Mouse (Mus musculus) hindbrain, embryonic 12.5 days (tissue): ENCODE measurements around the gene Rmnd5a. TPM values are rescaled to one million over a fixed set of nuclear protein-coding genes. Genes with fewer than 3 reads are reported as not detected.

Experiments used
- ATAC-seq: fragments of 200-750 bp; cut with Nextera tagmentation; 2 replicates; pipeline ENCODE4 v1.8.0; 2017; ENCODE audit warnings: moderate TSS enrichment; ENCODE audit not compliant: low FRiP score
- H3K27ac ChIP-seq: fragments of 300-500 bp; sonication (generic); 2 replicates; pipeline ENCODE4 v1.5.1; 2016; ENCODE audit warnings: mild to moderate bottlenecking
- H3K27me3 ChIP-seq: fragments of 300-500 bp; sonication (generic); 2 replicates; pipeline ENCODE4 v1.6.1; 2016; ENCODE audit warnings: mild to moderate bottlenecking
- H3K36me3 ChIP-seq: fragments of 300-500 bp; sonication (generic); 2 replicates; pipeline ENCODE4 v1.6.1; 2016; ENCODE audit warnings: mild to moderate bottlenecking
- H3K4me1 ChIP-seq: fragments of 300-500 bp; sonication (generic); 2 replicates; pipeline ENCODE4 v1.6.1; 2016
- H3K4me2 ChIP-seq: fragments of 300-500 bp; sonication (generic); replicated peaks from 2 replicates; pipeline ENCODE4 v1.6.1; 2016; ENCODE audit warnings: mild to moderate bottlenecking
- H3K4me3 ChIP-seq: fragments of 300-500 bp; sonication (generic); 2 replicates; pipeline ENCODE4 v1.5.1; 2016; ENCODE audit warnings: mild to moderate bottlenecking
- H3K9ac ChIP-seq: fragments of 300-500 bp; sonication (generic); 2 replicates; pipeline ENCODE4 v1.6.1; 2016; ENCODE audit warnings: mild to moderate bottlenecking, moderate library complexity
- H3K9me3 ChIP-seq: fragments of 300-500 bp; sonication (generic); replicated peaks from 2 replicates; pipeline ENCODE4 v1.6.1; 2016; ENCODE audit warnings: mild to moderate bottlenecking
- WGBS: fragments of 180-500 bp; shearing (Covaris S2); methylation state at CpG from one replicate; pipeline ENCODE4 v1.1.7; 2016; 5-methylcytosine and 5-hydroxymethylcytosine counted together
- polyA plus RNA-seq: library from polyadenylated mRNA; unstranded; fragments of >200 nt; fragmentation: Nextera tagmentation; extraction: Ambion mirVana; gene quantifications from 2 replicates; pipeline ENCODE4 v1.2.1, GENCODE M21; 2016

Rmnd5a gene
- polyA plus RNA-seq, 1 experiment from 2014 or later, result 18.4 TPM

DNA sequence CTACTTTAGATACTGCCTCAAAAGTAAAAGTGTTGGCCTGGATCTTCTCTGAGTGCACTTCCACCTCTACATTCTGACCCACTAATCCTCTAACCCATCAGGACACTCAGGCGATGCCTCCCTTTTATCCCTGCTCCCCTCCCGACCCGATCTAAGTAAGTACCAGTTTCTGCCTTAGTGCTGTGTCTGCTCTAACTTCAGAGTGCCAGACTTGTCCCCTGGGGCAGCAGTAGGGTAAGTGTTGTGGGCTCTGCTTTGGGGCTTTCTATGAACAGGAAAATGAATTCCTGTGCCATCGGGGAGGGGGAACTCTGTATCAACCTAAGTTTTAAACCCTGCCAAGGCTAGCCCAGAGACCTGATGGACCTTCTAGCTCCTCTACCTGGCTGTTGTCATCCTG, 80.2 kb downstream of the Rmnd5a start:
- 78% methylated on average over 4 of the region's 4 CpGs for WGBS
- Histone ChIP-seq H3K4me2 (no peak overlapping the region), H3K9ac (no peak overlapping the region), H3K36me3 (no peaks in the 10 kb centered on the region), H3K27me3 (no peaks in the 10 kb centered on the region), H3K27ac (no peak overlapping the region), H3K4me3 (no peak overlapping the region), H3K4me1 (no peaks in the 10 kb centered on the region), H3K9me3 (no peaks in the 10 kb centered on the region)
- no peak for ATAC-seq

DNA sequence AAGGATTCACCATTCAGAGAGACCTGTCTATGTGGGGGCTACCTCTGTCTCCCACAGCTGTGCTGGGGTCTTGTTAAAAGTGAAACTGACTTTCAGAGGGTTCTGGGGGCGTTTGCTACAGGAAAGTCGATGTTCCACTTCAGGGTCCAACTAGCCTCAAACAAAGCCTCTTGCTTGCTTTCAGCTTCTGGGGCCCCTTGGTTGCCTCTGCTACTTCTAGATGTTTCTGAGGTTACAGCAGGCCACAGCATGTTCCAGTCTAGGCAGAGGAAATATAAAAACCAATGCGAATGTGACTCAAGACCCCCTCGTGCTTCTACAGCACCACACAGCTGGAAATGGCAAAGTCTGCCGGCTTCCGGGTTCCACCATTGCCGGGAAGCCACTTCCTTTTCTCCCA, 82.9 kb downstream of the Rmnd5a start:
- no peak for ATAC-seq
- no peaks in the 10 kb centered on the region for H3K9me3 ChIP-seq
- H3K4me1 ChIP-seq, result no peaks in the 10 kb centered on the region
- no peak overlapping the region for H3K27ac ChIP-seq
- WGBS, result 91% methylated on average over 7 of the region's 7 CpGs
- H3K27me3 ChIP-seq, result no peaks in the 10 kb centered on the region
- H3K9ac ChIP-seq, result no peak overlapping the region
- no peak overlapping the region for H3K4me2 ChIP-seq
- no peaks in the 10 kb centered on the region for H3K36me3 ChIP-seq
- H3K4me3 ChIP-seq, result no peak overlapping the region

DNA sequence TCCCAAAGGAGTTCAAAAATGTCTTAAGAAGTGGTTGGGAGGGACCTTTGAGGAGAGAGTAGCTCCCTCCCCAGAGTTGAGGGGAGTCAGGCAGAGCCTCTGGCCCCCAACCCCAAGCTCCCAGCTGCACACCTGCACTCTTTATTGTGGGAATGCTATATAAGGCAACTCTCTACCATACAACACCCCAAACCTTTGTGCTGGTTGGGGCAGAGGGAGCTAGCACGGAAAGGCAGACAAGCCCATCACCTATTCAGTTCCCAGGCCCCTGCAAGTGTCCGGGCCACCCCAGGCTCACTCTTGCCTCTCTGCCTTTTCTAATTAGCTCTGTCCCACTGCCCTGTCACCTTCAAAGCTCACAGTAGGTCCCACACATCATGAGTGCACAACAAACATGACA, 86.7 kb downstream of the Rmnd5a start:
- Histone ChIP-seq H3K4me1 (no peaks in the 10 kb centered on the region), H3K9ac (no peak overlapping the region), H3K4me2 (no peak overlapping the region), H3K27me3 (no peaks in the 10 kb centered on the region), H3K27ac (no peak overlapping the region), H3K36me3 (no peaks in the 10 kb centered on the region), H3K9me3 (no peaks in the 10 kb centered on the region), H3K4me3 (no peak overlapping the region)
- no peak for ATAC-seq
- 83% methylated on average over 2 of the region's 2 CpGs for WGBS

DNA sequence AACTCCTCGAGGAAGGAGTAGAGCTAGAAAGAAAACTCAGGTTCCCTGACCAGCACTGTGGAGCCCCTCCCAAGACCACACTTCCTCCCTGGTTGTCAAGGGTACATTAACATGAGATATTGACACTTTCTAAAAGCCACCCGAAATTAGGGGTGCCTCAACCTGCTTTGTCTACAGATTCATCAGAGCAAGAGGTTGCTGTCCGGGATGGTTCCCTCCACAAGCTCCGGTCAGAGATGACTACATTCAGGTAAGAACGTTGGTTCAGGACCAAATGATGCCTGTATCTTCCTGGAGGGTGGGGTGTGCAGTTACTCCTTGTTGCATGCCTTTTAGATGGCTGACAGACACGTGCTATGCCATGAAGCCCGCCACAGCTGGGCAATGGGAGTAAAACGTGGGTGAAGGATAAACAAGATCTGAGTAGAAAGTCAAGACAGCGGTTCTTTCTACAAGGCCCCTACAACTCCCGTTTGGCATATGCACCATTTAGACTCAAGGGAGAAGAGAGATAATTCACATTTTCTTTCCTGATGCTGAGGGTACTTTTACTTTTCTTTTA, 87.5 kb downstream of the Rmnd5a start:
- Histone ChIP-seq H3K4me3 (no peak overlapping the region), H3K36me3 (no peaks in the 10 kb centered on the region), H3K9ac (no peak overlapping the region), H3K27ac (no peak overlapping the region), H3K4me1 (no peaks in the 10 kb centered on the region), H3K9me3 (peaks cover 2% of the 10 kb centered on the region; the same call in 1 of the 2 replicates), H3K27me3 (no peaks in the 10 kb centered on the region), H3K4me2 (no peak overlapping the region)
- ATAC-seq, result no peak
- WGBS, result 87% methylated on average over 10 of the region's 10 CpGs

DNA sequence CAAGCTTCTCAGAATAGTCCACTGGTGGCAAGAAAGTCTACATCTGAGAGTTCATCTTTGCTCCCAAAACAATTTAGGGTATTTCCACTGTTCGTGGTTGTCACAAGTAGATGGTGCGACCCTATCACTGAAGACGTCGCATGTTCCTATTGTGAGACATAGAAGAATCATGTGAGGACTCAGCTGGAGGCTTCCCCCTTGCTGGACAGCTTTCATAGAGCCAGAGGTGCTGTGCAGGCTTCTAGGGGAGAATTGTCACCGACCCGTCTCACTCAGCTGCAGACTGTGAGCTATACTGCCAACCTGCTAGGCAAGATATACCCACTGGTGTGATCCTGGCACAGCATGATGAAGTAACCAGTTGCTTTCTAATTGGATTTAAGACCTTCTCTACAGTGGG, 88.2 kb downstream of the Rmnd5a start:
- no peak overlapping the region for H3K9ac ChIP-seq
- peaks cover 4% of the 10 kb centered on the region; the same call in 1 of the 2 replicates for H3K9me3 ChIP-seq
- 93% methylated on average over 6 of the region's 6 CpGs for WGBS
- no peaks in the 10 kb centered on the region for H3K4me1 ChIP-seq
- H3K27ac ChIP-seq, result no peak overlapping the region
- H3K4me3 ChIP-seq, result no peak overlapping the region
- no peak overlapping the region for H3K4me2 ChIP-seq
- H3K36me3 ChIP-seq, result no peaks in the 10 kb centered on the region
- ATAC-seq, result no peak
- no peaks in the 10 kb centered on the region for H3K27me3 ChIP-seq

DNA sequence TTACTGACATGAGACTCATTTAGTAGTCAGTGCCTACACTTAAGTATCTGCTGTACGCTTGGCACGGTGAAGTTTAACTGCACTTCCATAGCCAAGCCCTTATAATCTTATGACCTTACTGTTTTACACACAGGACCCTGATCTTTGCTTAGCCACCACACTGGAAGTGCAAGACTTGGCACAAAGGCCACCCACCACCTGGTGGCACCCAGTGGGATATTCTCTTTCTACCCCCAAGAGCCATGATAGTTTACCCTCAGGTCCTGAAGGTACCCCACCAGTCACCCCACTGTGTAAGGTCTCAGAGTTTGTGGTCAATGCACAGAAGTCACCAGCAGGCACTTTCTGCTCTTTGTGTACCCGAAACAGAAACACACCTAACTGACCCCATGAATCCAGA, 89.2 kb downstream of the Rmnd5a start:
- 97% methylated on average over 3 of the region's 3 CpGs for WGBS
- Histone ChIP-seq H3K9ac (no peak overlapping the region), H3K36me3 (no peaks in the 10 kb centered on the region), H3K4me1 (no peaks in the 10 kb centered on the region), H3K9me3 (peaks cover 4% of the 10 kb centered on the region; the same call in 1 of the 2 replicates), H3K4me2 (no peak overlapping the region), H3K27me3 (no peaks in the 10 kb centered on the region), H3K27ac (no peak overlapping the region), H3K4me3 (no peak overlapping the region)
- no peak for ATAC-seq

DNA sequence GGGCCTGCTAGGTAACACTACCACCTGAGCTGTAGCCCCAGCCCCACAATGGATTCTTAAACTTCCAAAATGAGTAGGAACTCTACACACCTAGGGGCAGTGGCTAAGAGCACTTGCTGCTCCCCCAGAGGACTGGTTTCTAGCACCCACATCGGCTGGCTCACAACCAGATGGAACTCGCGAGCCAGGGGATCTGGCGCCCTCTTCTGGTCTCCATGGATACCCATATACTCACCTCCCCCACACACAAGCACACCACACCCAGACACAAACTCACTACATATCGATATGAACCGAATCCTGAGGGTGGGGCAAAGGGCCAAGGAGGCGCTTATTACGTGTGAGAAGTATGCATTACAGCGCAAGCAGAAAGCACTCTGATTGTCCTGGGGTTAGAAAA, 92.4 kb downstream of the Rmnd5a start:
- H3K4me2 ChIP-seq, result no peak overlapping the region
- H3K9me3 ChIP-seq, result peaks cover 4% of the 10 kb centered on the region; the same call in 1 of the 2 replicates
- H3K4me3 ChIP-seq, result no peak overlapping the region
- no peak overlapping the region for H3K9ac ChIP-seq
- H3K27ac ChIP-seq, result no peak overlapping the region
- no peak for ATAC-seq
- H3K36me3 ChIP-seq, result no peaks in the 10 kb centered on the region
- H3K27me3 ChIP-seq, result no peaks in the 10 kb centered on the region
- WGBS, result 95% methylated on average over 9 of the region's 9 CpGs
- no peaks in the 10 kb centered on the region for H3K4me1 ChIP-seq

DNA sequence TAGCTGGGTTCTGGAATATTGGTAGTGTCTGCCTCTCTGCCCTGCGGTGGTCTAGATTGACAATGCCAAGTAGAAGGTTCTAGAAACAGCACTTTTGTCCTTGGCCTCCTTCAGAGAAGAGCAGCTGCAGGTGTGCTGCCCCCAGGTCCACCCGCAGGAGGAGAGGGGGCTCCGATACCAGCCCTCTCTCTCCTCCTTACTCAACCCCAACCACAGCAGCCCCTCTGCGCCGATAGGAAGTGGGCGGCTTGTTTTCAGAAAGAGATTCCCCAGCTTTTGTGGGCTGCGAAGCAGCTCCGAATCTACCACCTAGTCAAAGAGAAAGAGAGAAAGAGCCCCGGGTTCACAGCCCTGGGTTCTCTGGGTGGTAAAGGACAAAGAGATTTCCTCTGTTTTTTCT, 99.3 kb downstream of the Rmnd5a start:
- Histone ChIP-seq H3K4me3 (no peak overlapping the region), H3K36me3 (no peaks in the 10 kb centered on the region), H3K9me3 (no peaks in the 10 kb centered on the region), H3K9ac (no peak overlapping the region), H3K27ac (no peak overlapping the region), H3K4me1 (no peaks in the 10 kb centered on the region), H3K4me2 (no peak overlapping the region), H3K27me3 (no peaks in the 10 kb centered on the region)
- no peak for ATAC-seq
- 78% methylated on average over 9 of the region's 9 CpGs for WGBS

DNA sequence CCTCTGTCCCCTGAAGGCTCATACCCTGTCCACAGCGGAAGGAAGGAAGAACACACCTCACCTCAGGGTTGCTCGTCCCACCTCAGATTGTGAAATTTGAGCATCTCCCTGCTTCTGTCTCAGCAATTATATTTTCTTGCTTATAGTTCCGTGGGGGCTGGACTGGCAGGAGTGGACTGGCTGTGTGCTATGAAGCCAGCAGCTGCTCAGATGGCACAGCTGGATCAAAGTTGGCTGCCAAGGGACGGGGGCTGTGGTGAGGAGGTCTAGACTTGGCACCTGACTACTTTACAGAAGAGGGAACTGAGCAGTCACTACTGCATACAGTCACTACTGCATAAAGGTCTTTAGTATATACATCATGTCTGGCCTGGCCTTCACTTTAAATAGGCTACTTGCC, 101.1 kb downstream of the Rmnd5a start:
- H3K4me1 ChIP-seq, result no peaks in the 10 kb centered on the region
- no peaks in the 10 kb centered on the region for H3K9me3 ChIP-seq
- no peaks in the 10 kb centered on the region for H3K36me3 ChIP-seq
- H3K9ac ChIP-seq, result no peak overlapping the region
- H3K27me3 ChIP-seq, result no peaks in the 10 kb centered on the region
- WGBS, result 77% methylated on average over 4 of the region's 4 CpGs
- H3K27ac ChIP-seq, result no peak overlapping the region
- H3K4me3 ChIP-seq, result no peak overlapping the region
- no peak overlapping the region for H3K4me2 ChIP-seq
- no peak for ATAC-seq

DNA sequence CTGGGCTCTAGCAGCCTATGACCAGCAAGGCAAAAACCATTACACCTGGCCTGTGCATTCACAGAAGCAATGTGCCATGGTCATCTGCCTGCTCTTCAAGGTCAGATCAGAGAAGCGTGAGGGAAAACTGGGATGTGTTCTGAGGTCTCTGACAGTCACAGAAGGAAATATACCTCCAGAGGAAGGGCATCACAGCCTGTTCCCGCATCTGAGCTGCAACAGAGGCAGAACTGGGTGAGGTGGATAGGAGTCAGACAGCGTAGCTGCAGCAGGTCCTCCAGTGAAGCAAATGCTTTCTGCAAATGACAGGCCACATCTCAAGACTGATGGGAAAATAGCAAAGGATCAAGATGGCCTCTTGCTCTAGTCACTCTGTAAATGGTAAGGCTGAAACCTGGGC, 101.5 kb downstream of the Rmnd5a start:
- Histone ChIP-seq H3K9ac (no peak overlapping the region), H3K27me3 (no peaks in the 10 kb centered on the region), H3K4me3 (no peak overlapping the region), H3K4me2 (no peak overlapping the region), H3K4me1 (no peaks in the 10 kb centered on the region), H3K9me3 (no peaks in the 10 kb centered on the region), H3K36me3 (no peaks in the 10 kb centered on the region), H3K27ac (no peak overlapping the region)
- no peak for ATAC-seq
- 87% methylated on average over 3 of the region's 3 CpGs for WGBS

Other genes with a start within 250 kb of the Rmnd5a start
- not detected in 2 replicates for gene Fabp1, start 240.8 kb downstream of the Rmnd5a start, polyA plus RNA-seq
- 30.3 and 31.6 TPM in 2 replicates for gene Krcc1, start 169.0 kb downstream of the Rmnd5a start, polyA plus RNA-seq
- 0.61 and 2.4 TPM in 2 replicates for gene Smyd1, start 118.4 kb downstream of the Rmnd5a start, polyA plus RNA-seq
- gene Cd8b1, start 117.8 kb downstream of the Rmnd5a start, polyA plus RNA-seq, result not detected in 2 replicates
- gene Cd8a, start 67.2 kb downstream of the Rmnd5a start, polyA plus RNA-seq, result not detected in 2 replicates
- gene Rnf103, start 53.3 kb upstream of the Rmnd5a start, polyA plus RNA-seq, result 27.9 and 29.0 TPM in 2 replicates
- 49.3 and 53.4 TPM in 2 replicates for gene Chmp3, start 103.2 kb upstream of the Rmnd5a start, polyA plus RNA-seq
- gene Kdm3a, start 192.4 kb upstream of the Rmnd5a start, polyA plus RNA-seq, result 87.1 and 91.0 TPM in 2 replicates